Mouse (Mus musculus): ENCODE data around the gene Unc5cl. TPM values are rescaled to one million over a fixed set of nuclear protein-coding genes. Genes with fewer than 3 reads are reported as not detected.

Gene Unc5cl
- total and polyA plus RNA-seq, 3 experiments, result 0.21 to 0.27 (median 0.23) TPM

DNA sequence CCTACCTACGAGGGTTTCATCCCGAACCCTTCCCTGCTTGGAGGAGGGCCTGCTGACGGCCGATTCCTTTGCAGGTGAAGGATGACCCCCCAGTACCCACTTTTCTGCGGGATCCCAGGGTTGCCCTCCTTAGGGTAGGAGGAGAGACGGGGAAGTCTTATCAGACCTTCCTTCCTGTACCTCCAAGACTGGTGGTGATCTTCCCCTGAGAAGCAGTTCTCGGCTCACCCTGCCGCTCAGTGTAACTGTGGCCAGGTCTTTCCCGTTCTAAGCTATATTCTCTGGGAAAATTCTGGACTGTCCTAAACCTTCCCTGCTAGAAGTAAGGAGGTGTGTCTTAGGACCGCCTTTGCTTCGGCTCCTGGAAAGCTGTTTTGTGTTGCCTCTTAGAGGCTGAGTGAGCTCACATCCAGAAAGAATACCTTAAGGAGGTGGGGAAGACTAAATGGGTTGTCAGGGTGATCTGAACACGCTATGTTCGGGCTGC, 44.4 kb upstream of the Unc5cl start:
- Histone ChIP-seq H3K27ac (peak overlapping the region; percentile 95), H3K4me3 (peak overlapping the region; percentile 94), H3K4me1 (ENCODE audit: control insufficient read depth, insufficient read depth, low read length) (peaks cover 5% of the 10 kb centered on the region), H3K27me3 (ENCODE audit: control insufficient read depth, insufficient read depth, low read length) (no peaks in the 10 kb centered on the region), H3K36me3 (ENCODE audit: control insufficient read depth, insufficient read depth, low read length) (peaks cover 11% of the 10 kb centered on the region), H3K79me2 (replicated peaks; ENCODE audit: control insufficient read depth, insufficient read depth, low read length) (peaks cover 5% of the 10 kb centered on the region), H3K9ac (ENCODE audit: low read depth, low read length) (peak overlapping the region; percentile 75)
- no peak for DNase-seq
- under 1% methylated on average over 13 of the region's 13 CpGs for WGBS
- intact Hi-C loops (cut with DNase I), result loop anchor here (2.0 kb wide), 1 partner anchor 16 kb away; no protein-coding TSS in a partner anchor
- TF ChIP-seq POLR2A (IDR thresholded peaks at IDR 0.05; ENCODE audit: insufficient read depth, low read depth, low read length), result no peak
- TF ChIP-seq EP300 (IDR thresholded peaks at IDR 0.05; ENCODE audit: insufficient read depth, low read depth, low read length), result no peak
- TF ChIP-seq CTCF (IDR thresholded peaks at IDR 0.05), result no peak

DNA sequence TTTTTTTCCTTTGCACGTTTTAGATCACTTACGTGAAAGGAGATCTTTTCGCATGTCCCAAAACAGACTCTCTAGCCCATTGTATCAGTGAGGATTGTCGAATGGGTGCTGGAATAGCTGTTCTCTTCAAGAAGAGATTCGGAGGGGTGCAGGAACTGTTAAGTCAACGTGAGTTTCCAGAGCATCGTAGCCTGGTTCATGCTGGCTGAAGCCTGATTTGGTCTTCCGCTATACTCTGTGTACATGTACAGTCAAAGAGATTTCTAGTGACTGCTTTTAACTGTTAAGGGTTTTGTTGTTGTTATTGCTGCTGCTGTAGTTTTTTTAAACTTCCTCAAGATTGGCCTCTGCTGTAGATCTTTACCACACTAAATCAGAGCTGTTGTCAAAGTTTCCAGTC, 43.5 kb upstream of the Unc5cl start:
- WGBS, result 41% methylated on average over 8 of the region's 8 CpGs
- H3K36me3 ChIP-seq (ENCODE audit: control insufficient read depth, insufficient read depth, low read length), result peaks cover 11% of the 10 kb centered on the region
- H3K27ac ChIP-seq, result peak overlapping the region; percentile 95; the same call in 1 of the 2 replicates
- TF ChIP-seq EP300 (IDR thresholded peaks at IDR 0.05; ENCODE audit: insufficient read depth, low read depth, low read length) (no peak), POLR2A (IDR thresholded peaks at IDR 0.05; ENCODE audit: insufficient read depth, low read depth, low read length) (no peak), CTCF (IDR thresholded peaks at IDR 0.05) (no peak)
- no peak for DNase-seq
- peak overlapping the region; percentile 21; the same call in 1 of the 2 replicates for H3K9ac ChIP-seq (ENCODE audit: low read depth, low read length)
- H3K4me3 ChIP-seq, result peak overlapping the region; percentile 94; the same call in 1 of the 2 replicates
- peaks cover 2% of the 10 kb centered on the region for H3K79me2 ChIP-seq (replicated peaks; ENCODE audit: control insufficient read depth, insufficient read depth, low read length)
- intact Hi-C loops (cut with DNase I), result loop anchor here (2.0 kb wide), 1 partner anchor 16 kb away; no protein-coding TSS in a partner anchor
- H3K4me1 ChIP-seq (ENCODE audit: control insufficient read depth, insufficient read depth, low read length), result peaks cover 5% of the 10 kb centered on the region
- no peaks in the 10 kb centered on the region for H3K27me3 ChIP-seq (ENCODE audit: control insufficient read depth, insufficient read depth, low read length)

DNA sequence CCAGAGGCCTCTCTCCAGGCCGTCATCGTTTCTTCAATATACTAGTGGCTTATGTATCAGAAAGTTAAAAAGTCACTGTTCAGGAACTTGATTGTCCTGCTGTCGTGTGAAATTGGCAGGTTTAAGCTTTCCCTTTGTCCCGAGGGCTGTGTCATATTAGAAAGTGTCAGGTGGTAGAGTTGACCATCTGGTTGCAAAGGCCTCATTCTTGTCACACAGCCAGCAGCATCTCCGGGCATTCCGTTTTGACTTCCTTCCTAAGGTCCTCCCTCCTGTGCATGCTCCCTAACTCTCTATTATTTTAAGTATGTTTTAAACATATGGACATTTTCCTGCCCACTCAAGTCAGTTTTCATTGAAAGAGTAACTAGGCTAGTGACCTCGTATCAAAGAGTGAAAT, 38.7 kb upstream of the Unc5cl start:
- intact Hi-C loops (cut with DNase I), result loop anchor here (1.0 to 5.0 kb wide), 3 partner anchors 21 to 51 kb away; partner anchors contain the start of genes Tspo2 and Unc5cl
- peaks cover 4% of the 10 kb centered on the region; the same call in 1 of the 2 replicates for H3K4me1 ChIP-seq (ENCODE audit: control insufficient read depth, insufficient read depth, low read length)
- peaks cover 6% of the 10 kb centered on the region for H3K36me3 ChIP-seq (ENCODE audit: control insufficient read depth, insufficient read depth, low read length)
- no peak for TF ChIP-seq EP300 (IDR thresholded peaks at IDR 0.05; ENCODE audit: insufficient read depth, low read depth, low read length)
- TF ChIP-seq CTCF (IDR thresholded peaks at IDR 0.05), result no peak
- no peak for TF ChIP-seq POLR2A (IDR thresholded peaks at IDR 0.05; ENCODE audit: insufficient read depth, low read depth, low read length)
- WGBS, result 24% methylated on average over 7 of the region's 7 CpGs
- H3K79me2 ChIP-seq (replicated peaks; ENCODE audit: control insufficient read depth, insufficient read depth, low read length), result no peaks in the 10 kb centered on the region
- H3K27me3 ChIP-seq (ENCODE audit: control insufficient read depth, insufficient read depth, low read length), result no peaks in the 10 kb centered on the region
- H3K9ac ChIP-seq (ENCODE audit: low read depth, low read length), result no peak overlapping the region
- no peak for DNase-seq
- H3K27ac ChIP-seq, result no peak overlapping the region; the same call in 1 of the 2 replicates
- no peak overlapping the region for H3K4me3 ChIP-seq

DNA sequence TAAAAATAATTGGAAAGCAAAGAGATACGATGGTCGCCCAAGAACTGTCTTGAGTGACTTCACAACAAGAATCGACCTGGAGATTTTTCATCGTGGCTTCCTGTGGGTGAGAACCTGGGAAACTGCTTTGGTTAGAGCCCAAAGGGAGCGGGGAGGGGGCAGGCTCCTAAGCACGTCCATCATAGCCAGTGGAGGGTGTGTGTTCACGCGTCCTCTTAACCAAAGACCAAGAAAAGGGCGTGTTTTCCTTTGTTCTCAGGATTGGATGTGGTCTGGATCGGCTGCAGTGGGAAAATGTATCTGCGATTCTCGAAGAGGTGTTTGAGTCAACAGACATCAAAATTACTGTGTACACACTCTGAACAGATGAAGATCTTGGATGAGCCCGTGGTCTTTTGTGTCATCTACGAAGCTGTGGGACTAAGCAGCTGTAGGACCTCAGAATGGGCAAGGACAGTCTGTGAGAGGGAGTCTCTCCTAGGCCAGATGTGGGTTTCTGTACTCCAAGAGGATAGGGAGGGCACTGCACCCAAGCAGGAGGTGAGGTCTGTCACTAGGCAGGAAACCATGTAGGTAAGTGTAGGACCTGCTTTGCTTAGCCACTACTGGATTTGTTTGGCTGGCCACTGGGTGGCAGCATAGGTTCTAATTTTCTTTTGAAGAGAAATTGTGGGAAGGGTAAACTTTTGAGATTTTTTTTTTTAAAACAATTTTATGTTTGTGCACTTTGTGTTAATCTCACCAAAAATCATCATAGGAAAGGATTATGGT, 38.1 kb upstream of the Unc5cl start:
- H3K4me3 ChIP-seq, result no peak overlapping the region
- H3K79me2 ChIP-seq (replicated peaks; ENCODE audit: control insufficient read depth, insufficient read depth, low read length), result no peaks in the 10 kb centered on the region
- no peak overlapping the region; the same call in 1 of the 2 replicates for H3K27ac ChIP-seq
- peak; percentile 53 to 70 for DNase-seq
- intact Hi-C loops (cut with DNase I), result loop anchor here (1.0 to 5.0 kb wide), 4 partner anchors 21 to 186 kb away; partner anchors contain the start of genes Tspo2 and Unc5cl
- H3K27me3 ChIP-seq (ENCODE audit: control insufficient read depth, insufficient read depth, low read length), result no peaks in the 10 kb centered on the region
- WGBS, result 58% methylated on average over 14 of the region's 14 CpGs
- H3K36me3 ChIP-seq (ENCODE audit: control insufficient read depth, insufficient read depth, low read length), result peaks cover 4% of the 10 kb centered on the region; the same call in 1 of the 2 replicates
- TF ChIP-seq EP300 (IDR thresholded peaks at IDR 0.05; ENCODE audit: insufficient read depth, low read depth, low read length) (0 out of 2 replicates have a peak, but pooled peaks have one; percentile 15), CTCF (IDR thresholded peaks at IDR 0.05) (peak; percentile 85), POLR2A (IDR thresholded peaks at IDR 0.05; ENCODE audit: insufficient read depth, low read depth, low read length) (no peak)
- H3K9ac ChIP-seq (ENCODE audit: low read depth, low read length), result no peak overlapping the region
- H3K4me1 ChIP-seq (ENCODE audit: control insufficient read depth, insufficient read depth, low read length), result peaks cover 2% of the 10 kb centered on the region; the same call in 1 of the 2 replicates

DNA sequence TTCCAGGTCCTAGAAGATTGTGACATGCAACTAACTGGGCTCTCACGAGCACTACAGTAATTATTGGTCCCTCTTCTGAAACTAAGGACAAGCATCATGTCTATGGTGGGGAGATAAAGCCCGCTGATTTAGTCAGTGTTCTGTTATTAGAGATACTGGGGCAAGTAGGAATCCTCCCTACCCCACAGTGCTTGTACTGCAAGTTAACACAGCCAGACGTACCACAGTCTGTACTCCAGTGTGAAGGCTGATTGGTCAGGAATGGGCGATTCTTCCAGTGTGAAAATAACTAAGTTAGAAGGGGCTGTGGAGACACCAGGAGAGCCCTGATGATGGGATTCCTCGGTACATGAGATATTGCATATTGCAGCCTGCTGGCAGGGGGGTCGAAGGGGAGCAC, 37.2 kb upstream of the Unc5cl start:
- H3K9ac ChIP-seq (ENCODE audit: low read depth, low read length), result no peak overlapping the region
- no peaks in the 10 kb centered on the region for H3K27me3 ChIP-seq (ENCODE audit: control insufficient read depth, insufficient read depth, low read length)
- no peaks in the 10 kb centered on the region for H3K36me3 ChIP-seq (ENCODE audit: control insufficient read depth, insufficient read depth, low read length)
- H3K4me3 ChIP-seq, result no peak overlapping the region
- intact Hi-C loops (cut with DNase I), result loop anchor here (1.0 to 5.0 kb wide), 3 partner anchors 35 to 185 kb away; partner anchors contain the start of genes Tspo2 and Unc5cl
- no peaks in the 10 kb centered on the region for H3K79me2 ChIP-seq (replicated peaks; ENCODE audit: control insufficient read depth, insufficient read depth, low read length)
- DNase-seq, result no peak
- H3K27ac ChIP-seq, result no peak overlapping the region
- WGBS, result 69% methylated on average over 6 of the region's 6 CpGs
- peaks cover 2% of the 10 kb centered on the region; the same call in 1 of the 2 replicates for H3K4me1 ChIP-seq (ENCODE audit: control insufficient read depth, insufficient read depth, low read length)
- TF ChIP-seq EP300 (IDR thresholded peaks at IDR 0.05; ENCODE audit: insufficient read depth, low read depth, low read length) (no peak), CTCF (IDR thresholded peaks at IDR 0.05) (no peak), POLR2A (IDR thresholded peaks at IDR 0.05; ENCODE audit: insufficient read depth, low read depth, low read length) (no peak)
